Mouse (Mus musculus) c-Kit-positive CD71-positive TER-119-negative erythroid progenitor cells, embryonic 14.5 days (primary cell): ENCODE measurements around the gene Cd4.
"Not testable (repeated sequence)": the region's sequence is repeated elsewhere in the genome, so short reads cannot be mapped to it uniquely, and the experiment has no call there.

Experiments
- DNase-seq: peaks from one replicate; pipeline ENCODE4 v3.0.0-alpha.2; 2013; ENCODE audit warnings: low read depth

Gene Cd4

GRCm38 (mm10) chr6:124850535-124850934 is 37.5 kb downstream of the Cd4 start:
- no peak for DNase-seq

GRCm38 (mm10) chr6:124847305-124847704 is 40.7 kb downstream of the Cd4 start:
- DNase-seq: peak; percentile 87

GRCm38 (mm10) chr6:124840241-124841167 is 47.5 kb downstream of the Cd4 start, which contains the start of gene Gnb3:
Gene Gnb3 (minus strand): TSS chr6:124840275.
- no peak for DNase-seq

- DNase-seq: no peak
These were observed 48.2 kb downstream of the Cd4 start for GRCm38 (mm10) chr6:124839805-124840204.

GRCm38 (mm10) chr6:124836411-124836810 is 51.6 kb downstream of the Cd4 start:
- DNase-seq: no peak

GRCm38 (mm10) chr6:124835531-124835930 is 52.5 kb downstream of the Cd4 start:
- no peak for DNase-seq

- DNase-seq: no peak
These were observed 53.4 kb downstream of the Cd4 start for GRCm38 (mm10) chr6:124834512-124835081.

GRCm38 (mm10) chr6:124831649-124832048 is 56.4 kb downstream of the Cd4 start:
- no peak for DNase-seq

- DNase-seq: not testable (repeated sequence)
These were observed 56.8 kb downstream of the Cd4 start for GRCm38 (mm10) chr6:124831199-124831598.

- peak; percentile 93 for DNase-seq
These were observed 58.0 kb downstream of the Cd4 start for GRCm38 (mm10) chr6:124829799-124830700.

- peak; percentile 99 for DNase-seq
These were observed 58.9 kb downstream of the Cd4 start, which contains the start of the genes Usp5 and Cdca3 for GRCm38 (mm10) chr6:124828868-124829798. Gene Usp5 (minus strand): TSS chr6:124829484. Gene Cdca3 (plus strand): TSS chr6:124829547.

- DNase-seq: no peak
These were observed 59.9 kb downstream of the Cd4 start for GRCm38 (mm10) chr6:124828101-124828592.

- no peak for DNase-seq
These were observed 66.0 kb downstream of the Cd4 start for GRCm38 (mm10) chr6:124822049-124822448.

GRCm38 (mm10) chr6:124820891-124821290 is 67.1 kb downstream of the Cd4 start:
- no peak for DNase-seq

- DNase-seq: no peak
These were observed 70.0 kb downstream of the Cd4 start for GRCm38 (mm10) chr6:124817971-124818370.

- no peak for DNase-seq
These were observed 70.5 kb downstream of the Cd4 start for GRCm38 (mm10) chr6:124817563-124817962.

GRCm38 (mm10) chr6:124817125-124817524 is 70.9 kb downstream of the Cd4 start:
- DNase-seq: no peak

- no peak for DNase-seq
These were observed 71.4 kb downstream of the Cd4 start for GRCm38 (mm10) chr6:124816611-124817010.

GRCm38 (mm10) chr6:124814858-124815774 is 72.9 kb downstream of the Cd4 start:
- DNase-seq: no peak
